Comparison of ENCODE assay signal across 20 mouse cellular contexts in genomic region chr11:19160669-19161068, GRCm38 (mm10).
A peak's percentile ranks its signal among the peaks of the same experiment; 100 is the strongest.
DNase-seq lines count a peak whose midpoint lies in the region; ATAC-seq and TF ChIP-seq lines count a peak whose summit lies in the region.
"Had no signal": no experiment of that assay in that cellular context is flagged by ENCODE, and none has a peak within 500 bp of the region (broad histone marks: within the 10 kb centered on the region; RNA-seq: fewer than 3 reads in every experiment).

No protein-coding gene starts in this region.

- peak; percentile 12 for DNase-seq in forebrain, embryonic 14.5 days (ENCODE audit: low spot score)
- no peak for DNase-seq in midbrain, embryonic 10.5 days (ENCODE audit: low spot score)
- no peak for DNase-seq in midbrain, postnatal 0 days (ENCODE audit: low spot score)
- DNase-seq in liver, postnatal 0 days: no peak
- DNase-seq: adrenal gland, adult 2 months; adrenal gland, postnatal 25 days; cerebellum, adult 18-20 months; cerebellum, adult 9-11 months; cerebellum, postnatal 36 days; gastrocnemius, postnatal 10 days; heart, adult 2 months had no signal

- no peak overlapping the region for H3K4me2 ChIP-seq in forebrain, embryonic 14.5 days (ENCODE audit: low read length)
- H3K4me2 ChIP-seq in forebrain, embryonic 12.5 days: no peak overlapping the region
- H3K4me2 ChIP-seq in midbrain, embryonic 16.5 days (ENCODE audit: low read length): no peak overlapping the region
- H3K4me2 ChIP-seq in midbrain, postnatal 0 days (ENCODE audit: low read depth, low read length, poor library complexity, severe bottlenecking): no peak overlapping the region
- H3K4me2 ChIP-seq in intestine, embryonic 15.5 days (replicated peaks): no peak overlapping the region
- H3K4me2 ChIP-seq in liver, postnatal 0 days (ENCODE audit: low read depth, low read length): no peak overlapping the region
- H3K4me2 ChIP-seq: heart, embryonic 12.5 days; hindbrain, embryonic 14.5 days had no signal

- TF ChIP-seq CTCF in midbrain, postnatal 0 days (IDR thresholded peaks at IDR 0.05): no peak
- TF ChIP-seq CTCF in liver, postnatal 0 days (IDR thresholded peaks at IDR 0.05; ENCODE audit: low read depth): no peak

- H3K9me3 ChIP-seq in forebrain, embryonic 14.5 days (replicated peaks; ENCODE audit: control insufficient read depth, low read length): no peaks in the 10 kb centered on the region
- no peaks in the 10 kb centered on the region for H3K9me3 ChIP-seq in forebrain, embryonic 12.5 days
- no peaks in the 10 kb centered on the region for H3K9me3 ChIP-seq in midbrain, embryonic 16.5 days (replicated peaks; ENCODE audit: control insufficient read depth, low read length, poor library complexity, severe bottlenecking)
- H3K9me3 ChIP-seq in midbrain, embryonic 10.5 days (replicated peaks): no peaks in the 10 kb centered on the region
- no peaks in the 10 kb centered on the region for H3K9me3 ChIP-seq in midbrain, postnatal 0 days (ENCODE audit: low read length)
- H3K9me3 ChIP-seq in intestine, embryonic 15.5 days: no peaks in the 10 kb centered on the region
- H3K9me3 ChIP-seq in liver, postnatal 0 days (ENCODE audit: low read length): no peaks in the 10 kb centered on the region
- H3K9me3 ChIP-seq: forebrain, embryonic 10.5 days; heart, embryonic 12.5 days; hindbrain, embryonic 10.5 days had no signal

- no peak for ATAC-seq in forebrain, embryonic 14.5 days
- ATAC-seq in forebrain, embryonic 12.5 days (ENCODE audit: low FRiP score): no peak
- peak; percentile 68 for ATAC-seq in midbrain, embryonic 16.5 days
- ATAC-seq in midbrain, postnatal 0 days (ENCODE audit: low FRiP score): peak; percentile 31; the same call in 1 of the 2 replicates
- ATAC-seq in intestine, embryonic 15.5 days: no peak
- no peak for ATAC-seq in liver, postnatal 0 days
- ATAC-seq: activated CD4-positive, CD25-positive, alpha-beta regulatory T cell, adult 4 months had no signal

- H3K9ac ChIP-seq in forebrain, embryonic 14.5 days (ENCODE audit: low read length): no peak overlapping the region
- H3K9ac ChIP-seq in forebrain, embryonic 12.5 days: no peak overlapping the region
- no peak overlapping the region for H3K9ac ChIP-seq in midbrain, embryonic 16.5 days (ENCODE audit: low read depth, low read length)
- no peak overlapping the region for H3K9ac ChIP-seq in midbrain, postnatal 0 days (replicated peaks; ENCODE audit: low read length, poor library complexity, severe bottlenecking)
- H3K9ac ChIP-seq in intestine, embryonic 15.5 days: no peak overlapping the region
- H3K9ac ChIP-seq in liver, postnatal 0 days (replicated peaks): no peak overlapping the region
- H3K9ac ChIP-seq: heart, embryonic 12.5 days; hindbrain, embryonic 14.5 days had no signal

- no peaks in the 10 kb centered on the region for H3K36me3 ChIP-seq in forebrain, embryonic 14.5 days (ENCODE audit: control insufficient read depth, insufficient read depth, low read length)
- H3K36me3 ChIP-seq in forebrain, embryonic 12.5 days (replicated peaks): no peaks in the 10 kb centered on the region
- no peaks in the 10 kb centered on the region for H3K36me3 ChIP-seq in midbrain, embryonic 16.5 days (ENCODE audit: control insufficient read depth, insufficient read depth, low read length)
- no peaks in the 10 kb centered on the region for H3K36me3 ChIP-seq in midbrain, embryonic 10.5 days
- no peaks in the 10 kb centered on the region for H3K36me3 ChIP-seq in midbrain, postnatal 0 days (ENCODE audit: insufficient read depth, low read length)
- no peaks in the 10 kb centered on the region for H3K36me3 ChIP-seq in intestine, embryonic 15.5 days
- H3K36me3 ChIP-seq in liver, postnatal 0 days (replicated peaks; ENCODE audit: insufficient read depth, low read length): no peaks in the 10 kb centered on the region
- H3K36me3 ChIP-seq: forebrain, embryonic 10.5 days; heart, embryonic 12.5 days; hindbrain, embryonic 10.5 days had no signal

- peaks cover 6% of the 10 kb centered on the region for H3K4me1 ChIP-seq in forebrain, embryonic 14.5 days (ENCODE audit: control insufficient read depth, insufficient read depth, low read length)
- peaks cover 7% of the 10 kb centered on the region; the same call in 1 of the 2 replicates for H3K4me1 ChIP-seq in forebrain, embryonic 12.5 days
- H3K4me1 ChIP-seq in midbrain, embryonic 16.5 days (ENCODE audit: control insufficient read depth, insufficient read depth, low read length): no peaks in the 10 kb centered on the region
- peaks cover 4% of the 10 kb centered on the region for H3K4me1 ChIP-seq in midbrain, embryonic 10.5 days
- no peaks in the 10 kb centered on the region for H3K4me1 ChIP-seq in midbrain, postnatal 0 days (ENCODE audit: insufficient read depth, low read length)
- H3K4me1 ChIP-seq in intestine, embryonic 15.5 days (replicated peaks): no peaks in the 10 kb centered on the region
- H3K4me1 ChIP-seq in liver, postnatal 0 days (ENCODE audit: insufficient read depth): no peaks in the 10 kb centered on the region
- H3K4me1 ChIP-seq: heart, embryonic 12.5 days had no signal

- 22% methylated on average over 5 of the region's 5 CpGs for WGBS in forebrain, embryonic 14.5 days
- whole genome bisulfite sequencing in forebrain, embryonic 12.5 days: 30% methylated on average over 5 of the region's 5 CpGs
- 31% methylated on average over 5 of the region's 5 CpGs for WGBS in midbrain, embryonic 16.5 days
- 50% methylated on average over 5 of the region's 5 CpGs for WGBS in midbrain, embryonic 10.5 days
- 22% methylated on average over 5 of the region's 5 CpGs for WGBS in midbrain, postnatal 0 days
- WGBS in intestine, embryonic 15.5 days: 33% methylated on average over 5 of the region's 5 CpGs
- WGBS in liver, postnatal 0 days (ENCODE audit: insufficient replicate concordance): 32% methylated on average over 5 of the region's 5 CpGs

- no peak overlapping the region for H3K4me3 ChIP-seq in forebrain, embryonic 14.5 days (ENCODE audit: low read depth, low read length)
- no peak overlapping the region for H3K4me3 ChIP-seq in forebrain, embryonic 12.5 days (replicated peaks)
- no peak overlapping the region for H3K4me3 ChIP-seq in midbrain, embryonic 16.5 days (ENCODE audit: low read depth, low read length)
- H3K4me3 ChIP-seq in midbrain, embryonic 10.5 days: no peak overlapping the region
- no peak overlapping the region for H3K4me3 ChIP-seq in midbrain, postnatal 0 days (ENCODE audit: low read depth, low read length)
- H3K4me3 ChIP-seq in intestine, embryonic 15.5 days (replicated peaks): no peak overlapping the region
- H3K4me3 ChIP-seq in liver, postnatal 0 days (ENCODE audit: low read depth, low read length): no peak overlapping the region
- H3K4me3 ChIP-seq: erythroblast, embryonic 14.5 days; forebrain, embryonic 10.5 days; heart, adult 2 months; heart, embryonic 12.5 days; hindbrain, embryonic 10.5 days had no signal

- TF ChIP-seq EP300 in liver, postnatal 0 days (IDR thresholded peaks at IDR 0.05; ENCODE audit: low read depth): no peak

- no peak overlapping the region for H3K27ac ChIP-seq in forebrain, embryonic 14.5 days (ENCODE audit: low read depth, low read length)
- H3K27ac ChIP-seq in forebrain, embryonic 12.5 days: no peak overlapping the region
- H3K27ac ChIP-seq in midbrain, embryonic 16.5 days (ENCODE audit: low read length): no peak overlapping the region
- no peak overlapping the region for H3K27ac ChIP-seq in midbrain, embryonic 10.5 days (replicated peaks)
- no peak overlapping the region for H3K27ac ChIP-seq in midbrain, postnatal 0 days (ENCODE audit: low read depth, low read length)
- H3K27ac ChIP-seq in intestine, embryonic 15.5 days: no peak overlapping the region
- no peak overlapping the region for H3K27ac ChIP-seq in liver, postnatal 0 days (ENCODE audit: low read depth)
- H3K27ac ChIP-seq: forebrain, embryonic 10.5 days; heart, adult 2 months; hindbrain, embryonic 10.5 days; hindbrain, embryonic 14.5 days had no signal

- no peaks in the 10 kb centered on the region for H3K27me3 ChIP-seq in forebrain, embryonic 14.5 days (replicated peaks; ENCODE audit: control insufficient read depth, insufficient read depth, low read length)
- no peaks in the 10 kb centered on the region for H3K27me3 ChIP-seq in forebrain, embryonic 12.5 days
- no peaks in the 10 kb centered on the region for H3K27me3 ChIP-seq in midbrain, embryonic 16.5 days (ENCODE audit: control insufficient read depth, insufficient read depth, low read depth, low read length)
- no peaks in the 10 kb centered on the region for H3K27me3 ChIP-seq in midbrain, embryonic 10.5 days (ENCODE audit: low read depth, poor library complexity, severe bottlenecking)
- H3K27me3 ChIP-seq in midbrain, postnatal 0 days (ENCODE audit: insufficient read depth, low read length): no peaks in the 10 kb centered on the region
- H3K27me3 ChIP-seq in intestine, embryonic 15.5 days (replicated peaks): no peaks in the 10 kb centered on the region
- H3K27me3 ChIP-seq in liver, postnatal 0 days (ENCODE audit: insufficient read depth, low read length): no peaks in the 10 kb centered on the region
- H3K27me3 ChIP-seq: heart, embryonic 12.5 days had no signal

Comparison
In these comparisons a context has a peak if more than half of its experiments do, and no peak if none do; other contexts are left out.
1. ATAC-seq: peak in midbrain, embryonic 16.5 days (single experiment) and midbrain, postnatal 0 days (single experiment); none in forebrain, embryonic 14.5 days (single experiment), forebrain, embryonic 12.5 days (single experiment), intestine, embryonic 15.5 days (single experiment) and liver, postnatal 0 days (single experiment).